Mouse (Mus musculus) E14TG2a.4 (cell line): Measurements from ENCODE around the gene Ms4a10.

Experiments
- H3K27me3 ChIP-seq: 2 replicates; pipeline ENCODE4 v1.6.1; 2014; ENCODE audit warnings: low read length, control low read depth; ENCODE audit not compliant: insufficient read depth
- H3K36me3 ChIP-seq: 2 replicates; pipeline ENCODE4 v1.6.1; 2014; ENCODE audit warnings: low read length, control low read depth; ENCODE audit not compliant: insufficient read depth
- H3K4me1 ChIP-seq: replicated peaks from 2 replicates; pipeline ENCODE4 v1.6.1; 2014; ENCODE audit warnings: low read depth, low read length, control low read depth
- H3K4me3 ChIP-seq: replicated peaks from 2 replicates; pipeline ENCODE4 v1.5.1; 2014; ENCODE audit warnings: mild to moderate bottlenecking, low read length
- H3K9me3 ChIP-seq: 2 replicates; pipeline ENCODE4 v1.6.1; 2014; ENCODE audit warnings: low read length, control low read depth
- CTCF ChIP-seq: conservative IDR thresholded peaks from 2 replicates; pipeline ENCODE4 v1.5.1; 2014; ENCODE audit warnings: low read length
- NANOG ChIP-seq: IDR thresholded peaks from 2 replicates; pipeline ENCODE4 v1.6.1; 2014; ENCODE audit warnings: borderline replicate concordance, low read length, mixed read lengths
- POU5F1 ChIP-seq: IDR thresholded peaks from 2 replicates; pipeline ENCODE4 v1.6.1; 2014; ENCODE audit warnings: low read length, borderline replicate concordance

Gene Ms4a10

GRCm38 (mm10) chr19:10988563-10988962 lies 14.1 kb upstream of the Ms4a10 start:
- H3K4me1 ChIP-seq = peaks cover 8% of the 10 kb centered on the region
- no peak overlapping the region for H3K4me3 ChIP-seq
- H3K27me3 ChIP-seq = peaks cover 15% of the 10 kb centered on the region
- TF ChIP-seq CTCF (no peak), POU5F1 (no peak), NANOG (no peak)
- H3K36me3 ChIP-seq = no peaks in the 10 kb centered on the region
- no peaks in the 10 kb centered on the region for H3K9me3 ChIP-seq

DNA sequence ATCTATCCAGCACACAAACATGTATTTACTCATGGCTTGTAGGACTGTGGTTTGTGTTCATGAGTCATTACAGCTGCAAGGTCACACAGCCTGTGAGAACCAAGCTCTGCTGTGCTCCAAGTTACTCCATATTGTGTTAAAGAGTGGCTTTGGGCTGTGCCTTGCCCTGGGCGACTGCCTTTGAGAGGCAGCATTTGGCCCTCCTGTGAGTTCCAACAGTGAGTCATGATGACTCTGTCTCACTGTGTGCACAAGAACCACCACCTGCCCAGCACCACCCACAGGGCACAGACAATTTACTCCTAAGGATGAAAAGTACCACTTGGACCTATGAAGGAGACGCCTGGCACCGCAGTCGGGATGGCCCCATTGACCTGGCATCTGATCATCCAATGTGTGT lies 11.4 kb upstream of the Ms4a10 start:
- H3K27me3 ChIP-seq = peaks cover 8% of the 10 kb centered on the region
- peaks cover 16% of the 10 kb centered on the region for H3K4me1 ChIP-seq
- H3K36me3 ChIP-seq = no peaks in the 10 kb centered on the region
- no peaks in the 10 kb centered on the region for H3K9me3 ChIP-seq
- no peak overlapping the region for H3K4me3 ChIP-seq
- TF ChIP-seq POU5F1 = no peak
- TF ChIP-seq CTCF = no peak
- no peak for TF ChIP-seq NANOG

DNA sequence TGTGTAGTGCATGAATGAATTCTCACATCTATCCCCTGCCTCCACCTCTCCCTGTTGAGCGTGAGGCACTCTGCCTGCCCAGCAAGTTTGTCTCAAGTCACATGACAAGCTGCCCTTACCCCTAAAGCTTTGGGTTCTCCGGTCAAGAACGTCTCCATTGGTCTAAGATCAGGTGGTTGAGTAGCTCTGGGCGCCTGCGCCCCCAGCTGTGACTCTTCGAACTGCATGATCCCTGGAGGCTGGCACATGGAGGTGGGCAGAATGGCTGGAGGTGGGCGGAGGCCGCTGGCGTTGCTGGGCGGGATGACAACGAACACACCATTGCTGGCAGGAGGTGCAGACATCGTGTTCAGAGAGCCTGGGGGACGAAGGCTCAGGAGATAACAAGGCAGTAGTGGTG lies 10.1 kb upstream of the Ms4a10 start:
- Histone ChIP-seq H3K27me3 (peaks cover 8% of the 10 kb centered on the region), H3K4me3 (no peak overlapping the region), H3K4me1 (peaks cover 25% of the 10 kb centered on the region), H3K9me3 (no peaks in the 10 kb centered on the region), H3K36me3 (no peaks in the 10 kb centered on the region)
- TF ChIP-seq CTCF (0 out of 2 replicates have a peak, but pooled peaks have one; percentile 12), NANOG (no peak)

GRCm38 (mm10) chr19:10983146-10983545 lies 8.7 kb upstream of the Ms4a10 start:
- peak; percentile 62 for TF ChIP-seq CTCF
- no peak for TF ChIP-seq NANOG
- Histone ChIP-seq H3K4me1 (peaks cover 34% of the 10 kb centered on the region), H3K27me3 (peaks cover 8% of the 10 kb centered on the region), H3K4me3 (0 out of 2 replicates have a peak overlapping the region, but pooled peaks have one; percentile 26), H3K9me3 (no peaks in the 10 kb centered on the region), H3K36me3 (no peaks in the 10 kb centered on the region)

DNA sequence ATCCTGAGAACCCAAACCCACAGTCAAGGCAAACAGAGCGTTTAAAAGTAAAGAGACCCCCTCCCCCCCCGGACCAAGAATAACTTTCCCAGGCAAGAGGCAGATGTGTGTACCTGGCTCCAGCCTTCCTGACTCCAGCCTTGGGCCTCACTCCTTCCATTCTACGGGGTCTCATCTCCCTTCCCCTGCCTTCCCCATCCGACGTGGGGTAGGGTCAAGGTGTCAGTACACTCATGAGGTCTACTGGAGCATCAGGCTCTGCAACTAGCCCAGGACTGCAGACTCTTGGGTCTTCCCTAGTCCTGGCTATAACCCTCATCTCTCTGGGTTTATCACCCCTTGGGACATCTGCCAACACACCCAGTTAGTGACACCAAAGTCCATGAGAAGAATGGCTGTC lies 5.7 kb upstream of the Ms4a10 start:
- TF ChIP-seq POU5F1 (no peak), CTCF (no peak), NANOG (no peak)

DNA sequence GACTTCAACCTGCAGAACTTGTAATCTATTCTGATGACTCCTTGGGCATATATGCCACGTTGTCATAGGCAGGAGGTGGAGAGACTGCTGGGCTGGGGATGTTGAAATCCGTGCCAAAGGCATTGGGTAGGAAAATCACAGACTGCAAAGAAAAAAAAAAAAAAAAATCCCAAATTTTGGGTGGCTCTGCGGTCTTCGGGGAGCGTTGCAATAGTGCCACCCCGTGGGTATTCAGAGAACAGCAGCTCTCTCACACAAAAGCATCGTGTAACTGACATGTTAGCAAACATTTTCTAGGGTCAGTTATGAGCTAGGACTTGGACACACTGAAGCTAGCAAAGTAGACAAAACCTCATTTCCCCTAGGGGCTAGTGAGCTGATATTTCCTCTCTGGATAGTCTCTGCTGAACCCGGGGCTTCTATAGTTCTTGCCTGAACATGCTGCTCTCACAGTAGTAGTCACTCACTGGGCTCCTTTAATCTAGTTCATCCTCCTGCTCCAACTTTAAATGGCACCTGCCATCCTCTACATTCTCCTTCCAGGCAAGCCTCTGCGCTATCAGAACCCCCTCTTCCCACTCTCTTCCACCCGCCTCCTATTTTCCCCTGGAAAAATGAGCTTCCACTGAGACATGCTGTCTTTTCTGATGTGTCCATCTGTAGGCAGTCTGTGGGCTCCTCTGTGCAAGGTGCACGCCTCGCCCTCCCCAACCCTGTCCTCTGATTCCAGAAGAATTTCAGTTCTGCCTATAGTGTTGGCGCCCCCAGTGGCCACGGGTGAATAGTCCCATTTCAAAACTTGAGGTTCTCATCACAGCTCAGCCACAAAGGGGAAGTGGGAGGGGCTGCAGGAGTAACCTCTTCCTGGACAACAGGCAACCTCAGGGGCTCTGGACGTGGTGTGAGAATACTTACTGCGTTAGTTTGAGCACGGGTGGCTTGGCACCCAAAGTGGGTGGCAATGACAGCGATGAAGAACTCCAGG lies 5.0 kb upstream of the Ms4a10 start:
- TF ChIP-seq NANOG (no peak), CTCF (peak; percentile 91)
- Histone ChIP-seq H3K36me3 (no peaks in the 10 kb centered on the region), H3K9me3 (no peaks in the 10 kb centered on the region), H3K4me3 (peak overlapping the region; percentile 53), H3K4me1 (peaks cover 48% of the 10 kb centered on the region), H3K27me3 (peaks cover 8% of the 10 kb centered on the region)

More for the DNA sequence above, 5.7 kb upstream of the Ms4a10 start:
- H3K4me3 ChIP-seq = no peak overlapping the region
- H3K4me1 ChIP-seq = peaks cover 44% of the 10 kb centered on the region
- peaks cover 8% of the 10 kb centered on the region for H3K27me3 ChIP-seq
- H3K9me3 ChIP-seq = no peaks in the 10 kb centered on the region
- no peaks in the 10 kb centered on the region for H3K36me3 ChIP-seq

- Histone ChIP-seq H3K4me1 (peaks cover 63% of the 10 kb centered on the region), H3K27me3 (0 out of 2 replicates have a peak, but pooled peaks cover 2% of the 10 kb centered on the region), H3K9me3 (no peaks in the 10 kb centered on the region; the same call in 1 of the 2 replicates), H3K36me3 (no peaks in the 10 kb centered on the region), H3K4me3 (no peak overlapping the region)
- TF ChIP-seq POU5F1 = no peak
- no peak for TF ChIP-seq NANOG
- peak; percentile 91 for TF ChIP-seq CTCF
Observed at GRCm38 (mm10) chr19:10976318-10976717, 1.8 kb upstream of the Ms4a10 start.

DNA sequence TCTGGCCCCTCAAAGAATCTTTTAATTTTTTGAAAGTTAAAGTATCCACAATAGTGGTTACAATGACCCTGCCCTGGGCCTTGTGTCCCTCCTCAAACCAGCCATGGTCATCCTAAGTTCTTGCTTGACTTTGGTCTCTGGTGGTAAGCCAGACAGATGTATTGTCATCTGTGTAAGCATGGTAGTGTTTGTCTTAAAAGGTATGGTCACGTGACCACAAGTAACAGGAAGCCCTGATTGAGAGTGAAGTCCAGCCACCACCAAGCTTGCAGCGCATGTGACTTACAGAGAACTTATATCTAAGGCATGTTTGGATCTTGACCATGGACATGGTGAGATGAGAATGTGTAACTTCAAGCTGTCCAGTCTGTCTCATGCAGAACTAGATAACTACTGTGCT lies 717 bp upstream of the Ms4a10 start:
- 0 out of 2 replicates have a peak, but pooled peaks cover 2% of the 10 kb centered on the region for H3K27me3 ChIP-seq
- peaks cover 61% of the 10 kb centered on the region for H3K4me1 ChIP-seq
- no peak overlapping the region for H3K4me3 ChIP-seq
- H3K9me3 ChIP-seq = peaks cover 6% of the 10 kb centered on the region
- TF ChIP-seq CTCF (no peak), NANOG (no peak), POU5F1 (no peak)
- no peaks in the 10 kb centered on the region for H3K36me3 ChIP-seq
